Mouse (Mus musculus) heart, postnatal 0 days (tissue): ENCODE measurements around the gene Eif4a1.

Source experiments
- CTCF ChIP-seq: IDR thresholded peaks from 2 replicates; pipeline ENCODE4 v1.5.1; 2016; ENCODE audit warnings: antibody characterized with exemption, control low read depth, low read depth
- EP300 ChIP-seq: IDR thresholded peaks from 2 replicates; pipeline ENCODE4 v1.6.1; 2016; ENCODE audit warnings: antibody characterized with exemption, low read depth

DNA sequence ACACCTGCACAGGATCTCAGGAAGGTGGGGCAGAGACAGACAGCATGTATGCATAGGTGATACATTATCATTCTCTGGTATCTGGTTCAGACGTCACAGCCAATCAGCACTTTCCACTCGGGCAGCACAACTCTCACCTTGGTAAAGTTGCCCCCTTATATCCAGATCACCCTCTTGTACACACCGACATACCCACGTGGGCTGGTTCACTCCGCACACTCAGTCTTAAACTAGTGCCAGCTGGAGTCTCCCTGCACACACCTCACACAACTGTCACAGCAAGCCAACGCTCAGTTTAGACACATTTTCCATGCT lies 22.8 kb upstream of the Eif4a1 start:
- no peak for TF ChIP-seq EP300
- no peak for TF ChIP-seq CTCF
